Mouse (Mus musculus) small intestine, adult 2 months (tissue): ENCODE measurements at regions not wholly inside any gene's neighbourhood (a gene's known extent, or its start where the extent isn't known, plus 50 kb on each side); places are given as distances from the start of the nearest gene placed in this dataset.

Experiments
- H3K27ac ChIP-seq: fragments of 200-500 bp; 2 replicates; pipeline ENCODE4 v1.5.1; 2012; ENCODE audit warnings: low read depth, low read length, control low read depth, inconsistent platforms; ENCODE audit not compliant: insufficient read depth
- H3K27me3 ChIP-seq: fragments of 200-500 bp; 2 replicates; pipeline ENCODE4 v1.6.1; 2012; ENCODE audit warnings: mild to moderate bottlenecking, moderate library complexity, low read length, inconsistent platforms; ENCODE audit not compliant: control insufficient read depth, insufficient read depth
- H3K36me3 ChIP-seq: fragments of 200-500 bp; 2 replicates; pipeline ENCODE4 v1.6.1; 2012; ENCODE audit warnings: mild to moderate bottlenecking, low read length, control low read depth, inconsistent platforms; ENCODE audit not compliant: control insufficient read depth, insufficient read depth
- H3K4me1 ChIP-seq: fragments of 200-500 bp; 2 replicates; pipeline ENCODE4 v1.6.1; 2012; ENCODE audit warnings: low read length, inconsistent platforms, mixed read lengths; ENCODE audit not compliant: control insufficient read depth, insufficient read depth, insufficient read length
- H3K4me3 ChIP-seq: fragments of 200-500 bp; 2 replicates; pipeline ENCODE4 v1.5.1; 2012; ENCODE audit warnings: low read depth, mild to moderate bottlenecking, control low read depth, inconsistent platforms, low read length, moderate library complexity
- CTCF ChIP-seq: fragments of 200-500 bp; IDR thresholded peaks from 2 replicates; pipeline ENCODE4 v1.5.1; 2012; ENCODE audit warnings: low read depth, mild to moderate bottlenecking, control low read depth, inconsistent platforms, low read length, moderate library complexity, mixed read lengths; ENCODE audit not compliant: insufficient replicate concordance, insufficient read length; ENCODE audit errors: extremely low read depth
- POLR2A ChIP-seq: fragments of 200-500 bp; IDR thresholded peaks from 2 replicates; pipeline ENCODE4 v1.6.1; 2012; ENCODE audit warnings: low read depth, mild to moderate bottlenecking, control low read depth, inconsistent platforms, low read length, moderate library complexity
- WGBS: fragments of 180-500 bp; shearing (Covaris S2); methylation state at CpG from one replicate; pipeline ENCODE4 v1.1.7; 2018; 5-methylcytosine and 5-hydroxymethylcytosine counted together

DNA sequence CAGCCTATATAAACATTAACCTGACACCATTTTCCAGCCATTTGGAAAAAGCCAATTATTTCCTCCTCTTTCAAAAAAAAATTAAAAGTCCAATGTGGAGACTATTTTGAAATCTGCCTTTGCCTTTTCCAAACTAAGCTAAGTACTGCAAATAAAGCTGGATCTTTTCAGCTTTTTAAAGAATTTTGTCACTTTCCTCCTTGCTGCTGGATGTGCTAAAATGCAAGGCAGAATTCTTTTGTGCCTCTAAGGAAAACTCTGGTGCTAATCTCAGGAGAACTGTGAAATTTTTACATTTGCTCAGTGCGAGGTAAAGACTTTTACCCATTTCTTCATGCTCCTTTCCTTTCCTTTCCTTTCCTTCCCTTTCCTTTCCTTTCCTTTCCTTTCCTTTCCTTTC, 546.7 kb downstream of the 1190002N15Rik start:
- H3K36me3 ChIP-seq = no peaks in the 10 kb centered on the region
- no peaks in the 10 kb centered on the region for H3K27me3 ChIP-seq
- TF ChIP-seq POLR2A (no peak), CTCF (no peak)
- WGBS = 67% methylated on average over 1 of the region's 1 CpGs
- H3K4me3 ChIP-seq = no peak overlapping the region
- H3K27ac ChIP-seq = no peak overlapping the region
- H3K4me1 ChIP-seq = no peaks in the 10 kb centered on the region

- TF ChIP-seq POLR2A (no peak), CTCF (no peak)
- Histone ChIP-seq H3K4me1 (no peaks in the 10 kb centered on the region), H3K27me3 (no peaks in the 10 kb centered on the region), H3K27ac (no peak overlapping the region), H3K4me3 (no peak overlapping the region), H3K36me3 (no peaks in the 10 kb centered on the region)
- WGBS = 57% methylated on average over 2 of the region's 2 CpGs
These were observed 556.7 kb downstream of the 1190002N15Rik start for GRCm38 (mm10) chr9:93981136-93981535.

GRCm38 (mm10) chr9:93969691-93970284, 568.1 kb downstream of the 1190002N15Rik start:
- H3K4me1 ChIP-seq = no peaks in the 10 kb centered on the region
- 76% methylated on average over 6 of the region's 6 CpGs for WGBS
- no peak overlapping the region for H3K27ac ChIP-seq
- TF ChIP-seq CTCF (no peak), POLR2A (no peak)
- H3K4me3 ChIP-seq = no peak overlapping the region
- no peaks in the 10 kb centered on the region for H3K27me3 ChIP-seq
- no peaks in the 10 kb centered on the region for H3K36me3 ChIP-seq

GRCm38 (mm10) chr9:93969118-93969517, 568.8 kb downstream of the 1190002N15Rik start:
- Histone ChIP-seq H3K36me3 (no peaks in the 10 kb centered on the region), H3K4me3 (no peak overlapping the region), H3K4me1 (no peaks in the 10 kb centered on the region), H3K27me3 (no peaks in the 10 kb centered on the region), H3K27ac (no peak overlapping the region)
- WGBS = 90% methylated on average over 5 of the region's 5 CpGs
- no peak for TF ChIP-seq CTCF
- no peak for TF ChIP-seq POLR2A

- Histone ChIP-seq H3K4me3 (no peak overlapping the region), H3K4me1 (no peaks in the 10 kb centered on the region), H3K27ac (no peak overlapping the region), H3K27me3 (no peaks in the 10 kb centered on the region), H3K36me3 (no peaks in the 10 kb centered on the region)
- TF ChIP-seq POLR2A (no peak), CTCF (no peak)
These were observed 582.4 kb downstream of the 1190002N15Rik start for GRCm38 (mm10) chr9:93955235-93956040.

GRCm38 (mm10) chr9:93948671-93949070, 589.2 kb downstream of the 1190002N15Rik start:
- Histone ChIP-seq H3K27ac (no peak overlapping the region), H3K4me3 (no peak overlapping the region), H3K4me1 (no peaks in the 10 kb centered on the region), H3K27me3 (no peaks in the 10 kb centered on the region), H3K36me3 (no peaks in the 10 kb centered on the region)
- TF ChIP-seq POLR2A = no peak
- TF ChIP-seq CTCF = no peak
- WGBS = 38% methylated on average over 1 of the region's 1 CpGs

- no peak for TF ChIP-seq POLR2A
- no peak for TF ChIP-seq CTCF
- 66% methylated on average over 1 of the region's 1 CpGs for WGBS
- H3K36me3 ChIP-seq = no peaks in the 10 kb centered on the region
- no peak overlapping the region for H3K4me3 ChIP-seq
- no peaks in the 10 kb centered on the region for H3K27me3 ChIP-seq
- no peak overlapping the region for H3K27ac ChIP-seq
- no peaks in the 10 kb centered on the region for H3K4me1 ChIP-seq
These were observed 590.8 kb downstream of the 1190002N15Rik start for GRCm38 (mm10) chr9:93947053-93947452.

DNA sequence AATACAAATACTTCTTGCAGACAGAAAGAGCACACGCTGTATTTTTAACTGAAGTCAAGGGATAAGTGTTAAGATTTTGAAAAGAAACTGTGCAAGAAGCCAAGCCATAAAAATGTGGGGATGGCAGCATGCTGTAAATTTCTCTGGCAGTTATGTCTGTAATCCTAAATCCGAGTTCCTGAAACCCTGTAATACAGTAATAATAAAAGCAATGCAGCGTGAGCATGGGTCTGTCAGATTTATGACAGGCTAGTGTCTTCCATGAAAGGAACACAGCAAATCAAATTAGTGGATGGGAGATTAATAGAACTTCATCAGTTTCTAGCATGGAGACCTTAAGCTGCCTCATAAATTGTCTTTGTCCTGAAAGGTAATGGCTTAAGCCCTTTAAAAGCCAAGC, 597.7 kb downstream of the 1190002N15Rik start:
- no peak overlapping the region for H3K27ac ChIP-seq
- WGBS = 59% methylated on average over 3 of the region's 3 CpGs
- no peak for TF ChIP-seq POLR2A
- no peak for TF ChIP-seq CTCF
- H3K27me3 ChIP-seq = no peaks in the 10 kb centered on the region
- no peaks in the 10 kb centered on the region for H3K36me3 ChIP-seq
- no peak overlapping the region for H3K4me3 ChIP-seq
- no peaks in the 10 kb centered on the region for H3K4me1 ChIP-seq
